Mouse (Mus musculus) heart, embryonic 16.5 days (tissue): ENCODE measurements around the gene Xrn1. TPM values are rescaled to one million over a fixed set of nuclear protein-coding genes. Genes with fewer than 3 reads are reported as not detected.

Experiments
- ATAC-seq: fragments of 200-750 bp; cut with Nextera tagmentation; replicated peaks from 2 replicates; pipeline ENCODE4 v1.8.0; 2017; ENCODE audit warnings: moderate number of reproducible peaks; ENCODE audit not compliant: insufficient read depth, low FRiP score; ENCODE audit errors: extremely low read depth
- H3K27ac ChIP-seq: fragments of 300-500 bp; sonication (generic); 2 replicates; pipeline ENCODE4 v1.5.1; 2014; ENCODE audit warnings: mild to moderate bottlenecking, low read length, control low read depth, moderate library complexity
- H3K27me3 ChIP-seq: fragments of 300-500 bp; sonication (generic); 2 replicates; pipeline ENCODE4 v1.6.1; 2014; ENCODE audit warnings: low read length, mixed read lengths; ENCODE audit not compliant: control insufficient read depth, insufficient read depth
- H3K36me3 ChIP-seq: fragments of 300-500 bp; sonication (generic); 2 replicates; pipeline ENCODE4 v1.6.1; 2014; ENCODE audit not compliant: control insufficient read depth, insufficient read depth
- H3K4me1 ChIP-seq: fragments of 300-500 bp; sonication (generic); 2 replicates; pipeline ENCODE4 v1.6.1; 2014; ENCODE audit warnings: low read length, mixed read lengths; ENCODE audit not compliant: control insufficient read depth, insufficient read depth
- H3K4me2 ChIP-seq: fragments of 300-500 bp; sonication (generic); 2 replicates; pipeline ENCODE4 v1.6.1; 2014; ENCODE audit warnings: low read depth, mild to moderate bottlenecking, control low read depth, low read length
- H3K4me3 ChIP-seq: fragments of 300-500 bp; sonication (generic); 2 replicates; pipeline ENCODE4 v1.5.1; 2014; ENCODE audit warnings: mild to moderate bottlenecking, control low read depth, low read length
- H3K9ac ChIP-seq: fragments of 300-500 bp; sonication (generic); 2 replicates; pipeline ENCODE4 v1.6.1; 2014; ENCODE audit warnings: low read length, control low read depth
- H3K9me3 ChIP-seq: fragments of 300-500 bp; sonication (generic); replicated peaks from 2 replicates; pipeline ENCODE4 v1.6.1; 2016; ENCODE audit warnings: low read length; ENCODE audit not compliant: control insufficient read depth
- WGBS: fragments of 180-500 bp; shearing (Covaris S2); extraction: QIAGEN DNeasy Blood & Tissue Kit; methylation state at CpG from one replicate; pipeline ENCODE4 v1.1.7; 2014; 5-methylcytosine and 5-hydroxymethylcytosine counted together
- polyA plus RNA-seq: library from polyadenylated mRNA; unstranded; fragments of >200 nt; fragmentation: Nextera tagmentation; extraction: Ambion mirVana; gene quantifications from 2 replicates; pipeline ENCODE4 v1.2.1, GENCODE M21; 2015

The Xrn1 gene
- polyA plus RNA-seq, 1 experiment from 2014 or later: 10.3 TPM

DNA sequence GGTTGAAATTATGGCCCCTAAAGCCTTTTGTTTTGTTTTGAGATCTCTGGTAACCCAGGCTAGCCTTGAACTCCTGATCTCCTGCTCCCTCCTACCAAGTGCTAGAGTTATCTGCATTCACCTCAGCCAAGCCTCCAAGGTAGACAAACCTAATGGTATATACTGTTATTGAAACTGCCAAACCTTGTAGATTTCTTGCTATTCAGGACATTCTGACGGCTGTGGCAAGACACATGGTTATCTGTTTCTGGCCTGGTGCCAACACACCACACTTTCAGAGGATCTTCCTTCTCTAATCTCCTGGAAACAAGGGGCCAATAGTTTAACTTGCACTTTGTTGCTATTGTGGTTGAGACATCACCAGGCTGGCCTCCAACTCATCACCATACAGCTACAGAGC, 140.6 kb downstream of the Xrn1 start:
- no peak for ATAC-seq
- Histone ChIP-seq H3K9ac (no peak overlapping the region), H3K9me3 (peaks cover 25% of the 10 kb centered on the region), H3K4me2 (no peak overlapping the region), H3K27me3 (no peaks in the 10 kb centered on the region), H3K4me1 (no peaks in the 10 kb centered on the region), H3K27ac (no peak overlapping the region), H3K36me3 (no peaks in the 10 kb centered on the region), H3K4me3 (no peak overlapping the region)
- WGBS: 63% methylated on average over 1 of the region's 1 CpGs

DNA sequence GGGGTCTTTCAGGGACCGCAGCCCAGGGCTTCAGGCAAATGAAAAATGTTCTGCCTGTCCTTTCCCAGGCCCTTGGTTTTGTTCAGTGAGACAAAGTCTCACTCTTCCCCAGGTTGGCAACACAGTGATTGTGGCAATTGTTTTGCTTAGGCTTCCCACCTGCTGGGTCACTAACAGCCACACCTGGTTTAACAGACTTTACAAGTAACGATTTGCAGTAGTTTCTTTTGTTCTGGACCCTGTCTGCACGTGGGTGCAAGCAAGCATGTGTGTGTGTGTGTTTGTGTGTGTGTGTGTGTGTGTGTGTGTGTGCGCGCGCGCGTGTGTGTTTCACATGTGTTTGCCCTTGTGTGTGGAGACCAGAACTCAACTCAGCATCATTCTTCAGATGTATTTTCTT, 148.3 kb downstream of the Xrn1 start:
- Histone ChIP-seq H3K4me3 (no peak overlapping the region), H3K4me1 (no peaks in the 10 kb centered on the region), H3K9ac (no peak overlapping the region), H3K9me3 (peaks cover 18% of the 10 kb centered on the region), H3K4me2 (no peak overlapping the region), H3K27ac (no peak overlapping the region), H3K36me3 (no peaks in the 10 kb centered on the region), H3K27me3 (no peaks in the 10 kb centered on the region)
- WGBS: 79% methylated on average over 8 of the region's 8 CpGs
- no peak for ATAC-seq

Other genes with a start within 250 kb of the Xrn1 start
- gene Trpc1, start 204.4 kb upstream of the Xrn1 start, polyA plus RNA-seq: 2.0 and 2.7 TPM in 2 replicates
- 2.8 and 4.0 TPM in 2 replicates for gene Pls1, start 109.4 kb upstream of the Xrn1 start, polyA plus RNA-seq
- gene Atr, start 97.2 kb upstream of the Xrn1 start, polyA plus RNA-seq: 7.7 and 9.7 TPM in 2 replicates
- 2.6 and 2.9 TPM in 2 replicates for gene Gk5, start 164.6 kb downstream of the Xrn1 start, polyA plus RNA-seq
- gene Tfdp2, start 241.5 kb downstream of the Xrn1 start, polyA plus RNA-seq: 33.2 and 34.2 TPM in 2 replicates